Mouse (Mus musculus): ENCODE results near the gene Gm28576. TPM values are rescaled to one million over a fixed set of nuclear protein-coding genes. Genes with fewer than 3 reads are reported as not detected.
"Not testable (repeated sequence)": the region's sequence is repeated elsewhere in the genome, so short reads cannot be mapped to it uniquely, and the experiment has no call there.

The Gm28576 gene
- polyA plus RNA-seq (2015; fragmentation: Nextera tagmentation; extraction: Ambion mirVana) = not detected in 2 replicates

DNA sequence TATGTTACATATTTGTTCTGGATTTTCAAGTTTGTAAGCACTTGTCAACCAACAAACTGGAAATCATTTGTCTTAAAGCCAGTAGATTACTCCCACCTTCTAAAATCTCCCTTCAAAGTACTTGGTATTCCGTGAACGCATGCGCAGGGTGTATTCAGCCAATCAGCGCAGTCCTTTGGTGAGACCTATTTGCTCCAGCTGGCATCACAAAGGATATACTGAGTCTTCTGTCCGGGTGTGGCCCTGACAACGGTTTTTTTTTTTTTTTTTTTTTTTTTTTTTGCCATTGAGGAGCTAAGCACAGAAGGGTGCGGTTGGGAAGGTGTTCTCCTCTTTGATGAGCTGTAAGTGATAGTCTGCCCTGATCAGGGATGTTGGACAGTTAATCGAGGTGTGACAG, at the start of gene Gm28576:
Gene Gm28576, plus strand, starts transcription at position 301 of the 400 bp plus-strand sequence.
- not testable (repeated sequence) for H3K27ac ChIP-seq; H3K4me2 ChIP-seq; H3K4me3 ChIP-seq; H3K9ac ChIP-seq; H3K36me3 ChIP-seq; H3K4me1 ChIP-seq; H3K27me3 ChIP-seq; ATAC-seq (ENCODE audit: insufficient number of reproducible peaks, low FRiP score, low TSS enrichment, low read depth); H3K9me3 ChIP-seq
- WGBS = no CpG with 5 or more reads among the region's 8 CpGs

Other genes with a start within 250 kb of the Gm28576 start
- not detected in 2 replicates for gene Gm20826, start 84.5 kb upstream of the Gm28576 start, polyA plus RNA-seq (2015; fragmentation: Nextera tagmentation; extraction: Ambion mirVana)